Mouse (Mus musculus): ENCODE measurements around the gene Ptprm. TPM values are rescaled to one million over a fixed set of nuclear protein-coding genes. Genes with fewer than 3 reads are reported as not detected.

Gene Ptprm
- polyA plus RNA-seq, 1 experiment from 2014 or later = 16.5 TPM

DNA sequence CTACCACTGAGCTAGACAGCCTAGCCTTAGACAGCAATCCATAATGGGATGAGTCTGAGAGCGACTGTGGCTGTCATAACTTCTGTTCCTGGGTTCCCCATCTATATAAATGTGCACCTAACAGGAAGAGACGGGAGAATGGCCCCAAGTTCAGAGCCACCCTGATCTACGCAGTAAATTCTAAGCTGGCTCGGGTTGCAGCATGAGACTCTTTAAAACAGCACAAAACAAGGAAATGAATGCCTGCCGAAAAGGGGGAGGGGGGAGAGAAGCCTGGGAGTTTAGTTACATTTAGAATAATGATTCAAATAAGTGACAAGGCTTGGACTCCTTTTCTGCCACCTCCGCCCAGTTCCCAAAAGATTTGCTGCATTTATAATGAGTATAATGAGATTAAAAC is 13.9 kb downstream of the Ptprm start:
- Histone ChIP-seq H3K4me1 (no peaks in the 10 kb centered on the region), H3K27ac (no peak overlapping the region), H3K4me3 (no peak overlapping the region), H3K27me3 (no peaks in the 10 kb centered on the region), H3K36me3 (no peaks in the 10 kb centered on the region), H3K9me3 (replicated peaks) (no peaks in the 10 kb centered on the region), H3K4me2 (replicated peaks) (no peak overlapping the region), H3K9ac (no peak overlapping the region)
- 77% methylated on average over 6 of the region's 6 CpGs for WGBS
- no peak for ATAC-seq (ENCODE audit: low FRiP score)

- H3K9ac ChIP-seq = no peak overlapping the region
- no peaks in the 10 kb centered on the region for H3K27me3 ChIP-seq
- no peaks in the 10 kb centered on the region for H3K9me3 ChIP-seq (replicated peaks)
- ATAC-seq (ENCODE audit: low FRiP score) = no peak
- H3K4me3 ChIP-seq = no peak overlapping the region
- H3K36me3 ChIP-seq = no peaks in the 10 kb centered on the region
- H3K4me2 ChIP-seq (replicated peaks) = no peak overlapping the region
- no peaks in the 10 kb centered on the region for H3K4me1 ChIP-seq
- H3K27ac ChIP-seq = no peak overlapping the region
- 82% methylated on average over 5 of the region's 5 CpGs for WGBS
These were observed 14.7 kb downstream of the Ptprm start for GRCm38 (mm10) chr17:67339569-67339968.

DNA sequence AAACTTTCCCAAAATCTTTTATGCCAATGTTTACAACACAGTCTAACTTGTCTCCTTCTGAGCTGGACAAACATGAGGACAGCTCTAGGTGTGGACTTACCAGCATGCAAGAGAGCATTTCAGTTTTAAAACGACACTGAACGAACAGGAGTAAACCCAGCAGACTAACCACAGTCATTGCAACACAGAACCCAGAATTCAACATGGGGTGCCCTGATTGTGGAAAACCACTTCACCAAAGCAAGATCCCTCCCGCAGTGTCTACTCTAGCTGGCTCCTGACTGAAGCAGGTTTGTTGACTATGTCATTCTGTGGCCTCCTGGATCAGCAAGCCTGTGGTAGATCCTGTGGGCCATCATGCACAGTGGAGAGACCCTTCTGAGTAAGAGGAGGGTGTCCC is 19.9 kb downstream of the Ptprm start:
- Histone ChIP-seq H3K9me3 (replicated peaks) (no peaks in the 10 kb centered on the region), H3K4me2 (replicated peaks) (no peak overlapping the region), H3K4me1 (no peaks in the 10 kb centered on the region), H3K9ac (no peak overlapping the region), H3K27ac (no peak overlapping the region), H3K27me3 (no peaks in the 10 kb centered on the region), H3K36me3 (no peaks in the 10 kb centered on the region), H3K4me3 (no peak overlapping the region)
- WGBS = 86% methylated on average over 3 of the region's 3 CpGs
- ATAC-seq (ENCODE audit: low FRiP score) = no peak

DNA sequence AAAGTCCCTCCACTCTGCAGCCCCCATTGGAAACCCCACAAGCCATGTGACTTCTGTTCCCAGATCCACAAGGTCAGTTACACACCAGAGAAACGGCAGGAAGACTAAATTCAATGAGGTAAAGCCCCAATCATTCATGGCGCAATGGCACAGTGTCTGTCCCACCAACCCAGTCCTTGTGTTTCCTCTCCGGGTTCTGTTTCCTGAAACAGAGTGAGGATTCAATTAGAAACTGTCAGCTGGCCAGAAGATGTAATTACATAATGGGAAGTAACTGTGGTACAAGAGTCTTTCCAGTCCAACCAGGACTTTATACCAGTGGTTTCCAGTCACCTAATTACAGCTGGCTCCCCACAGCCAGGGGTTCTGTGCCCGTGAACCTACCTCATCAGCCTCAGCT is 24.8 kb downstream of the Ptprm start:
- Histone ChIP-seq H3K4me2 (replicated peaks) (no peak overlapping the region), H3K27ac (no peak overlapping the region)
- WGBS = 72% methylated on average over 4 of the region's 4 CpGs

GRCm38 (mm10) chr17:67324499-67324832 is 29.8 kb downstream of the Ptprm start:
- Histone ChIP-seq H3K4me3 (no peak overlapping the region), H3K36me3 (no peaks in the 10 kb centered on the region), H3K4me2 (replicated peaks) (no peak overlapping the region), H3K27ac (no peak overlapping the region), H3K9me3 (replicated peaks) (no peaks in the 10 kb centered on the region), H3K4me1 (peaks cover 18% of the 10 kb centered on the region), H3K9ac (no peak overlapping the region), H3K27me3 (no peaks in the 10 kb centered on the region)
- ATAC-seq (ENCODE audit: low FRiP score) = no peak
- WGBS = 29% methylated on average over 1 of the region's 1 CpGs

More for the DNA sequence above, 24.8 kb downstream of the Ptprm start:
- ATAC-seq (ENCODE audit: low FRiP score) = no peak
- Histone ChIP-seq H3K4me1 (peaks cover 5% of the 10 kb centered on the region), H3K36me3 (no peaks in the 10 kb centered on the region), H3K9me3 (replicated peaks) (no peaks in the 10 kb centered on the region), H3K9ac (no peak overlapping the region), H3K27me3 (no peaks in the 10 kb centered on the region), H3K4me3 (no peak overlapping the region)

GRCm38 (mm10) chr17:67323777-67324498 is 30.3 kb downstream of the Ptprm start:
- Histone ChIP-seq H3K4me3 (no peak overlapping the region), H3K4me1 (peaks cover 18% of the 10 kb centered on the region), H3K36me3 (no peaks in the 10 kb centered on the region), H3K27ac (no peak overlapping the region), H3K9me3 (replicated peaks) (no peaks in the 10 kb centered on the region), H3K9ac (no peak overlapping the region), H3K4me2 (replicated peaks) (no peak overlapping the region), H3K27me3 (no peaks in the 10 kb centered on the region)
- ATAC-seq (ENCODE audit: low FRiP score) = peak; percentile 81
- 49% methylated on average over 11 of the region's 11 CpGs for WGBS

GRCm38 (mm10) chr17:67314491-67315205 is 39.6 kb downstream of the Ptprm start:
- WGBS = 77% methylated on average over 4 of the region's 4 CpGs
- no peaks in the 10 kb centered on the region for H3K9me3 ChIP-seq (replicated peaks)
- H3K4me3 ChIP-seq = no peak overlapping the region
- H3K4me2 ChIP-seq (replicated peaks) = no peak overlapping the region
- no peaks in the 10 kb centered on the region for H3K36me3 ChIP-seq
- no peak overlapping the region for H3K27ac ChIP-seq
- no peak overlapping the region for H3K9ac ChIP-seq
- no peaks in the 10 kb centered on the region for H3K4me1 ChIP-seq
- no peak for ATAC-seq (ENCODE audit: low FRiP score)
- no peaks in the 10 kb centered on the region for H3K27me3 ChIP-seq

DNA sequence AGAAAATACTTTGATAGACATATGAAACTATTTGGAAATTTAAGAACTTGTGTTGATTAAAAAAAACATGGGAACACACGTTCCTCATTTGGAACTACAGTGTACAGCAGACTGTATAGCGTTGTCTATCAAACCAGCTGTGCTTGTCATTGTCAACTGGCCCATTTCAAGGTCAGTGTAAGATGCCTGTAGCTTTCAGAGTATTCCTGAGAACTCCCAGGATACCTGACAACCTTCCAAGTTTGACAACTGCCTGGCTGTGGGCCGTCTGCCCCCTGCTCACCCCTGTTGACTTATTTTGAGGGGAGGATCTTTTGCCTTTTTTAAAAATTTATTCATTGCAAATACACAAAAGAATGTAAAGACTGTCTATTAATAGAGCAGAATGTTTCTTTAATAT is 45.8 kb downstream of the Ptprm start:
- ATAC-seq (ENCODE audit: low FRiP score) = no peak
- no peaks in the 10 kb centered on the region for H3K36me3 ChIP-seq
- H3K4me3 ChIP-seq = no peak overlapping the region
- no peak overlapping the region for H3K27ac ChIP-seq
- no peaks in the 10 kb centered on the region for H3K9me3 ChIP-seq (replicated peaks)
- H3K27me3 ChIP-seq = no peaks in the 10 kb centered on the region
- WGBS = 87% methylated on average over 3 of the region's 3 CpGs
- H3K4me2 ChIP-seq (replicated peaks) = no peak overlapping the region
- peaks cover 4% of the 10 kb centered on the region; the same call in 1 of the 2 replicates for H3K4me1 ChIP-seq
- no peak overlapping the region for H3K9ac ChIP-seq

DNA sequence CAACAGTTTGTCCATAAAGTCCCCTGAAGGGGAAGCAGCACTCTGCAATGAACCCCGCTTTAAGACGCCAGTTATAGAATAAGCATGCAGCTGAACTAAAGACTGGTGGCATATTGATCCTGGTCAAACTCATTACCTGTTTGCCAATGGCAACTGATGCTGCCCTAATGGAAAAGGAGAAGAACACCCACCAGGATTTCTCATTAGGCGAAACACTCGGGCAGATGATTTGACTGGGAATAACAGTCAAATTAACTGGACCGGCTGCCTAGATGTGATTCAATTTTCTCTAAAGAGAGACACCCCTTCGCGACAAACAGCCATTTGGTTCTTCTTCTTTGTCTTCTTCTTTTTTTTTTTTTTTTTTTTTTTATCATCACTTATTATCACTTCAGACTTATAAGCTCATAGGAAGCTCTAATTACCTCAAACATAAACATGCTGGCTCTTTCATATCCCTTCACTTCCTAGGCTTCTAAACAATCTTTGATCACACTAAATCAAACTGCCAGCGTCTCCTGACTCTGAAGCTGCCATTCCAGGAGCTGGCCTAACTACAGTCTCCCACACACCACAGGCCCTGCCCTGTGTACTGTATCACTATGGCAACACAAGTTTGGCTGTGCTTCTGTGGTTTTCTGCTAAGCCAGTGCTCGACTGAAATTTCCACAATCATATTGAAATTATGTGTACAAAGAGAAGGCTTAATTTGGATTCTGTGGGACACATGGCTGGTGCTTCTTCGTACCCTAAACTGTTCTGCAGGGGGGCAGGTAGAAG is 48.0 kb downstream of the Ptprm start:
- no peak overlapping the region for H3K27ac ChIP-seq
- 78% methylated on average over 10 of the region's 10 CpGs for WGBS
- no peak for ATAC-seq (ENCODE audit: low FRiP score)
- no peak overlapping the region for H3K4me2 ChIP-seq (replicated peaks)
- H3K27me3 ChIP-seq = no peaks in the 10 kb centered on the region
- H3K4me1 ChIP-seq = peaks cover 9% of the 10 kb centered on the region; the same call in 1 of the 2 replicates
- H3K4me3 ChIP-seq = no peak overlapping the region
- no peaks in the 10 kb centered on the region for H3K36me3 ChIP-seq
- no peaks in the 10 kb centered on the region for H3K9me3 ChIP-seq (replicated peaks)
- H3K9ac ChIP-seq = no peak overlapping the region

DNA sequence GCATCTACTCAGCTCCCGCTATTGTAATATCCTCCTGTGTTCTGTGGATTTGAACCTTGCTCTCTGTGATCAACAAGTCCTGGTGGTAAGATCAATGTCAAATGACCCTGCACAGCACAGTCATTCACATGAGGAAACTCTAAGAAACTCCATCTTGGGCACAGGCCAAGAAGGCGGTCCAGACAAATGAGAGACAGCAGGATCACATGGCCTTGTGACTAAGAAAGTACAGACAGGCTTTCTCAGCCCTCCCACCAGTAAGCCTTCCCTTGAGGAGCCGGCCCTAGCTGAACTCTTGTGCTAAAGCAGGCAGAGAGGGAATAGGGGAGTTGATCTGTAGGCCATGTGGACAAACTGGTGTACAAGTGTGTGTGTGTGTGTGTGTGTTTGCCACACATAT is 49.4 kb downstream of the Ptprm start:
- Histone ChIP-seq H3K4me2 (replicated peaks) (no peak overlapping the region), H3K36me3 (no peaks in the 10 kb centered on the region), H3K4me1 (peaks cover 9% of the 10 kb centered on the region; the same call in 1 of the 2 replicates), H3K4me3 (no peak overlapping the region), H3K9me3 (replicated peaks) (no peaks in the 10 kb centered on the region), H3K27me3 (no peaks in the 10 kb centered on the region), H3K9ac (no peak overlapping the region), H3K27ac (no peak overlapping the region)
- ATAC-seq (ENCODE audit: low FRiP score) = no peak
- WGBS = 67% methylated on average over 3 of the region's 3 CpGs

GRCm38 (mm10) chr17:67303326-67304099 is 50.7 kb downstream of the Ptprm start:
- Histone ChIP-seq H3K9me3 (replicated peaks) (no peaks in the 10 kb centered on the region), H3K4me2 (replicated peaks) (no peak overlapping the region), H3K4me1 (peaks cover 9% of the 10 kb centered on the region; the same call in 1 of the 2 replicates), H3K4me3 (no peak overlapping the region), H3K36me3 (no peaks in the 10 kb centered on the region), H3K27ac (no peak overlapping the region), H3K27me3 (no peaks in the 10 kb centered on the region), H3K9ac (no peak overlapping the region)
- WGBS = 66% methylated on average over 18 of the region's 18 CpGs
- ATAC-seq (ENCODE audit: low FRiP score) = no peak

- Histone ChIP-seq H3K4me1 (peaks cover 9% of the 10 kb centered on the region; the same call in 1 of the 2 replicates), H3K36me3 (no peaks in the 10 kb centered on the region), H3K27ac (no peak overlapping the region), H3K9ac (no peak overlapping the region), H3K9me3 (replicated peaks) (no peaks in the 10 kb centered on the region), H3K27me3 (no peaks in the 10 kb centered on the region), H3K4me3 (no peak overlapping the region), H3K4me2 (replicated peaks) (no peak overlapping the region)
- WGBS = 56% methylated on average over 4 of the region's 4 CpGs
- ATAC-seq (ENCODE audit: low FRiP score) = no peak
These were observed 51.7 kb downstream of the Ptprm start for GRCm38 (mm10) chr17:67302569-67302968.

All from hindbrain, embryonic 12.5 days (tissue).